ENCODE assay signal across 23 mouse cellular contexts in genomic region chr5:149597351-149597750, GRCm38 (mm10). TPM values are rescaled to one million over a fixed set of nuclear protein-coding genes. Genes with fewer than 3 reads are reported as not detected.
DNase-seq lines count a peak whose midpoint lies in the region; ATAC-seq lines count a peak whose summit lies in the region.
"Had no signal": no experiment of that assay in that cellular context is flagged by ENCODE, and none has a peak within 500 bp of the region (broad histone marks: within the 10 kb centered on the region; RNA-seq: fewer than 3 reads in every experiment).

No protein-coding gene starts in this region.

- H3K4me2 ChIP-seq in heart, embryonic 15.5 days = peak overlapping the region; percentile 27
- H3K4me2 ChIP-seq in midbrain, embryonic 11.5 days = no peak overlapping the region
- H3K4me2 ChIP-seq in midbrain, embryonic 16.5 days (ENCODE audit: low read length) = no peak overlapping the region
- H3K4me2 ChIP-seq: hindbrain, embryonic 12.5 days; intestine, embryonic 15.5 days; limb, embryonic 15.5 days; lung, embryonic 14.5 days; midbrain, embryonic 15.5 days had no signal

- WGBS in heart, embryonic 15.5 days = 42% methylated on average over 18 of the region's 18 CpGs
- 46% methylated on average over 18 of the region's 18 CpGs for WGBS in midbrain, embryonic 11.5 days
- 50% methylated on average over 18 of the region's 18 CpGs for WGBS in midbrain, embryonic 16.5 days

- H3K9ac ChIP-seq in heart, embryonic 15.5 days = no peak overlapping the region
- no peak overlapping the region for H3K9ac ChIP-seq in midbrain, embryonic 11.5 days (ENCODE audit: low read length)
- H3K9ac ChIP-seq in midbrain, embryonic 16.5 days (ENCODE audit: low read depth, low read length) = no peak overlapping the region
- H3K9ac ChIP-seq: hindbrain, embryonic 12.5 days; intestine, embryonic 15.5 days; limb, embryonic 15.5 days; liver, embryonic 14.5 days; lung, embryonic 14.5 days; midbrain, embryonic 15.5 days had no signal

- H3K27me3 ChIP-seq in heart, embryonic 15.5 days = no peaks in the 10 kb centered on the region
- no peaks in the 10 kb centered on the region for H3K27me3 ChIP-seq in midbrain, embryonic 11.5 days (ENCODE audit: control insufficient read depth, insufficient read depth, low read length)
- no peaks in the 10 kb centered on the region for H3K27me3 ChIP-seq in midbrain, embryonic 16.5 days (ENCODE audit: control insufficient read depth, insufficient read depth, low read depth, low read length)
- H3K27me3 ChIP-seq: hindbrain, embryonic 12.5 days; intestine, embryonic 15.5 days; limb, embryonic 15.5 days; midbrain, embryonic 15.5 days had no signal

- no peak overlapping the region for H3K27ac ChIP-seq in heart, embryonic 15.5 days
- H3K27ac ChIP-seq in midbrain, embryonic 11.5 days (ENCODE audit: low read depth, low read length) = no peak overlapping the region
- H3K27ac ChIP-seq in midbrain, embryonic 16.5 days (ENCODE audit: low read length) = no peak overlapping the region
- H3K27ac ChIP-seq: forebrain, embryonic 10.5 days; hindbrain, embryonic 12.5 days; intestine, embryonic 15.5 days; limb, embryonic 15.5 days; liver, embryonic 14.5 days; midbrain, embryonic 15.5 days had no signal

- no peaks in the 10 kb centered on the region for H3K9me3 ChIP-seq in heart, embryonic 15.5 days (replicated peaks)
- H3K9me3 ChIP-seq in midbrain, embryonic 11.5 days (ENCODE audit: control insufficient read depth, low read length) = no peaks in the 10 kb centered on the region
- peaks cover 4% of the 10 kb centered on the region; the same call in 1 of the 2 replicates for H3K9me3 ChIP-seq in midbrain, embryonic 16.5 days (replicated peaks; ENCODE audit: control insufficient read depth, low read length, poor library complexity, severe bottlenecking)
- H3K9me3 ChIP-seq: forebrain, embryonic 10.5 days; hindbrain, embryonic 12.5 days; intestine, embryonic 15.5 days; limb, embryonic 15.5 days; midbrain, embryonic 15.5 days had no signal

- H3K4me3 ChIP-seq in heart, embryonic 15.5 days = no peak overlapping the region
- no peak overlapping the region for H3K4me3 ChIP-seq in midbrain, embryonic 11.5 days (ENCODE audit: low read depth, low read length)
- H3K4me3 ChIP-seq in midbrain, embryonic 16.5 days (ENCODE audit: low read depth, low read length) = no peak overlapping the region
- H3K4me3 ChIP-seq: forebrain, embryonic 10.5 days; hindbrain, embryonic 12.5 days; intestine, embryonic 15.5 days; limb, embryonic 15.5 days; megakaryocyte, embryonic 14.5 days; midbrain, embryonic 15.5 days had no signal

- no peak for DNase-seq in frontal cortex, postnatal 36 days (ENCODE audit: low spot score in 2 of 2)
- no peak for DNase-seq in heart, adult 11 months
- DNase-seq in midbrain, embryonic 11.5 days (ENCODE audit: low spot score, missing footprints) = peak; percentile 21
- no peak for DNase-seq in adrenal gland, adult 18-20 months (ENCODE audit: low spot score in 2 of 2)
- no peak for DNase-seq in left cerebral cortex, adult 8-10 months (ENCODE audit: low spot score in 2 of 2)
- DNase-seq: adrenal gland, postnatal 10 days; cerebellum, adult 18-20 months; cerebellum, postnatal 25 days; embryo, embryonic 11 days; gastrocnemius, postnatal 36 days; lung, embryonic 14.5 days had no signal

- ATAC-seq in frontal cortex, adult (ENCODE audit: low TSS enrichment) = peak; percentile 64; the same call in 1 of the 2 replicates
- no peak; the same call in 1 of the 2 replicates for ATAC-seq in heart, embryonic 15.5 days (replicated peaks; ENCODE audit: insufficient number of reproducible peaks, insufficient read depth, low FRiP score, low read depth)
- no peak for ATAC-seq in midbrain, embryonic 11.5 days (ENCODE audit: low FRiP score)
- ATAC-seq in midbrain, embryonic 16.5 days = no peak
- ATAC-seq: activated CD4-positive, CD25-positive, alpha-beta regulatory T cell, adult 4 months; forebrain, embryonic 16.5 days; intestine, embryonic 15.5 days; midbrain, embryonic 15.5 days had no signal

- H3K4me1 ChIP-seq in heart, embryonic 15.5 days (replicated peaks) = no peaks in the 10 kb centered on the region
- H3K4me1 ChIP-seq in midbrain, embryonic 11.5 days (ENCODE audit: control insufficient read depth, insufficient read depth, low read length) = no peaks in the 10 kb centered on the region
- no peaks in the 10 kb centered on the region for H3K4me1 ChIP-seq in midbrain, embryonic 16.5 days (ENCODE audit: control insufficient read depth, insufficient read depth, low read length)
- H3K4me1 ChIP-seq: forebrain, embryonic 10.5 days; intestine, embryonic 15.5 days; limb, embryonic 15.5 days; midbrain, embryonic 15.5 days had no signal

- no peaks in the 10 kb centered on the region for H3K36me3 ChIP-seq in heart, embryonic 15.5 days
- no peaks in the 10 kb centered on the region for H3K36me3 ChIP-seq in midbrain, embryonic 11.5 days (ENCODE audit: control insufficient read depth, insufficient read depth, low read length)
- no peaks in the 10 kb centered on the region for H3K36me3 ChIP-seq in midbrain, embryonic 16.5 days (ENCODE audit: control insufficient read depth, insufficient read depth, low read length)
- H3K36me3 ChIP-seq: forebrain, embryonic 10.5 days; hindbrain, embryonic 12.5 days; intestine, embryonic 15.5 days; limb, embryonic 15.5 days; midbrain, embryonic 15.5 days had no signal

RNA-seq across cellular contexts. Expression of gene Hsph1, which starts 38.8 kb away (rescaled TPM):
- 26.4 and 28.6 TPM in 2 replicates for polyA plus RNA-seq in heart, embryonic 15.5 days (2015; fragmentation: Nextera tagmentation; extraction: Ambion mirVana)
- 131 and 145 TPM in 2 replicates for polyA plus RNA-seq in midbrain, embryonic 11.5 days (2014; fragmentation: Nextera tagmentation; extraction: Ambion mirVana)
- polyA plus RNA-seq in midbrain, embryonic 16.5 days (2015; fragmentation: Nextera tagmentation; extraction: Ambion mirVana) = 103 and 128 TPM in 2 replicates
- total RNA-seq in adrenal gland, adult 18-20 months (2021) = 100 to 1,000 TPM; 460 to 826 TPM
- total RNA-seq in left cerebral cortex, adult 8-10 months (2022) = 100 to 1,000 TPM; 269 to 310 (median 301) TPM
